Mouse (Mus musculus): ENCODE measurements around the gene Traf1.

The Traf1 gene

GRCm38 (mm10) chr2:34966243-34966934 lies 4.8 kb upstream of the Traf1 start:
- no peak for DNase-seq (ENCODE audit: extremely low spot score, low spot score)

GRCm38 (mm10) chr2:34965806-34966205 lies 4.2 kb upstream of the Traf1 start:
- DNase-seq (ENCODE audit: extremely low spot score, low spot score): no peak

GRCm38 (mm10) chr2:34965293-34965692 lies 3.7 kb upstream of the Traf1 start:
- peak; percentile 28 for DNase-seq (ENCODE audit: extremely low spot score, low spot score)

DNA sequence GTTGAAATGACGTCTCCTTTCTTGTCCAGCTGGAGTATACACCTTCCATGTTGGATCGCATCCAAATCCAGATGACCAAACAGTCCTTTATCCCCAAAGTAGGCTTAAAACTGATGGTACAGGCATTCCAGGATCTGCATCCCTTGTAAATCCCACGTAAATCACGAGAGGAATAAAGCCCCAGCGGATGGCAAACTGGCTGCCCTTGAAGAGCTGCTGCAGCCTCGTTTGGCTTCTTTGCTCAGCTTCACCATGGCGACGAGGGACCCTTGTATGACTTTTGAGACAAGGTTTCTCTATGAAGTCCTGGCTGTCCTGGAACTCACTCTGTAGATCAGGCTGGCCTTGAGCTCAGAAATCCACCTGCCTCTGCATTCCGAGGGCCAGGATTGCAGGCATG lies 3.1 kb upstream of the Traf1 start:
- DNase-seq (ENCODE audit: extremely low spot score, low spot score): no peak

- DNase-seq (ENCODE audit: extremely low spot score, low spot score): no peak
Observed at GRCm38 (mm10) chr2:34964230-34964629, 2.7 kb upstream of the Traf1 start.

DNA sequence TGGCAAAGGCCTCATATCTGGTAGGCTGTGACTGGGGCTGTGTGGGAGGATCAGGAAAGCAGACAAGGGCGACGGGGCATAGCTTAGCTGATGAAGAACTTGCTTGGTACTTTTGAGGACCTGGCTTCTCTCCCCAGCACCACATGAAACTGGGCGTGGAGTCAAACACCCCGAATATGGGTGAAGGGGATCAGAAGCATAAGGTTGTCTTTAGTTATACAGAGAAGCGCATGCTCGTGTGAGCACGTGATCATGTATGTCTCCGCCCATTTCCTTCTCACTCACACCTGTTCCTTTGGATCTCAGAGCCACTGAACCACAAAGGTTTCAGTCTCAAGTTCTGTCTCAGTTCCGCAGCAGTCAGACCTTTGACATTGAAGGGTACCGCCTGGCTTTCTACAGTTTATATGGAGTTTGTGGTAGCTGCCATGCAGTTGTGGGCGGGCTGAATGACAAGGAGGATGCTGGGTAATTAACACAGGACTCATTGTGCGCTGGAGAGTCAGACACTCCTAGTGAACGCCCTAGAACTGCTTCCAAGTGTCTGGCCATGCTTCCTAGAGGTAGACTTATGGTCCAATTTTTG lies 1.9 kb upstream of the Traf1 start:
- DNase-seq (ENCODE audit: extremely low spot score, low spot score): no peak

- no peak for DNase-seq (ENCODE audit: extremely low spot score, low spot score)
Observed at GRCm38 (mm10) chr2:34962893-34963292, 1.3 kb upstream of the Traf1 start.

- DNase-seq (ENCODE audit: extremely low spot score, low spot score): no peak
Observed at GRCm38 (mm10) chr2:34962211-34962610, 639 bp upstream of the Traf1 start.

GRCm38 (mm10) chr2:34960966-34961365 lies 606 bp downstream of the Traf1 start:
- no peak for DNase-seq (ENCODE audit: extremely low spot score, low spot score)

DNA sequence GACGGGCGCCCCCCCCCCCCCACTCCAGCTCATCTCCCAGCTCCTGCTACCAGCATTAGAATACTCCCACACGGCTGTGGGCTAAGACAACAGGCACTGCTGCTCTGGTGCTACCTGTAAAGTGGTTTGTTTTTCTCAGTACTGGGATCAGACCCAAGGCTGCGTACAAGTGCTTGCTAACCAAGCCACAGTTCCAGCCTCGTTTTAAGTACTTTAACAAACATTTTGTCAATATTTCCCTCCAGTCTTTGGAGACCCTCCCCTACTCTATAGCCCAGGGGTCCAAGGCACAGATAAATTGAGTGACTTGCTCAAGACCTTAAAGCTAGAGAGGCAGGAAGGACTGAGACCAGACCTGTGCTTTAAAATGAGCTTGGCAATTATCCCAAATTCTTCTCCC lies 1.1 kb downstream of the Traf1 start:
- no peak for DNase-seq (ENCODE audit: extremely low spot score, low spot score)

DNA sequence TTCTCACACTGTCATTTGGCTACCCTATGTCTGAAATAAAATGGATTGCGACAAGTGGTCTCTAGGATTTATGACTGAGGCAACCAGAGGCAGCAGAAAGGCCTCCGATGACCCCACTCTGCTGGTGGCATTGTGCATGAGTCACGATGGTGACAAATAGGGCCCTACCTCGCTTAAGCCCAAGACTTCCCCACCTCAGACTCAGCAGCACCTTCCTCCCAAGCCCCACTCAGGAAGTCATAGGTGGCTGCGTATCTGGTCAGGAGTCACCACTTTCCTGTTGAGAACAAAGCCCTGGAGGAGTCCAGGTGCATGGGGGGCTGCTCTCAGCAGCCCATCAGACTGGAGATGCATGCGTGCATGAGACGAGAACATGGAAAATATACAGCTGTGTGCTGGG lies 3.0 kb downstream of the Traf1 start:
- DNase-seq (ENCODE audit: extremely low spot score, low spot score): no peak

GRCm38 (mm10) chr2:34958036-34958435 lies 3.5 kb downstream of the Traf1 start:
- DNase-seq (ENCODE audit: extremely low spot score, low spot score): no peak

DNA sequence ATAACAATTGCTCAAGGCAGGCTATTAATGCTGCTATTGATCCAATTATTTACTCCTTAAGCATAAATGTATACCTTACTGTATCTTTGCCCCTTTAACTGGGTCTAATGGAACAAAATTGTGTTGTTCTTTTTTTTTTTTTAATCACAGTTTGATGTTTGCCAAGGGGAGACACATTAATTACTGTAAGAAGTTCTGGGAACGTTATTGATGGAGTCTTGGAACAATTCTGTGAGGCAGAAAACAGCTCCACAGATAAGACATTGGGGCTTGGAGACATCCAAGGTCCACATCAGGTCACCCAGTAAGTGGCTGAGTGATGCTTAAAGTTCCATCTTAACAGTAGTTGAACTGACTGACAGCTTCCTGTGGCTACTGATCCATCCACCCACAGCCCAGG lies 4.2 kb downstream of the Traf1 start:
- DNase-seq (ENCODE audit: extremely low spot score, low spot score): no peak

- DNase-seq (ENCODE audit: extremely low spot score, low spot score): no peak
Observed at GRCm38 (mm10) chr2:34956941-34957340, 4.6 kb downstream of the Traf1 start.

DNA sequence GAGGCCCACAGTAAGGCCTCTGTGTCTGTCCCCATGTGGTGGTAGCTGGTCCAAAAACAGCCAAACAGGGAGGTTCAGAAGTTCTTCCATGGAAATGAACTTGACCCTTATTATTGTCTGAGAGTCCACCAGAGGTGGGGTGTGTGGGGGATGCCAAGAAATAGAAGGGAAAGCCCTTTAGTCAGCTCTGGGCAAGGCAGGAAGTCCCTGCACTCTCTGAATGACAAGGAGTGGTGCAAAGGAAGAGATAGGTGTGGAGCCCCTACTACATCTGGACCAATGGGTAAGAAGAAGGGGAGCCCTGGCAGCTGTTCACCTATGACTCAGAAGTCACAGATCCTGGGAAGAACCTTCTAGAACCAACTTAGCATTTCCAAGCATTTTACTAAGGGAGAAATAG lies 7.2 kb downstream of the Traf1 start:
- no peak for DNase-seq (ENCODE audit: extremely low spot score, low spot score)

GRCm38 (mm10) chr2:34953547-34954116 lies 7.9 kb downstream of the Traf1 start:
- DNase-seq (ENCODE audit: extremely low spot score, low spot score): no peak

GRCm38 (mm10) chr2:34953018-34953417 lies 8.6 kb downstream of the Traf1 start:
- DNase-seq (ENCODE audit: extremely low spot score, low spot score): no peak

DNA sequence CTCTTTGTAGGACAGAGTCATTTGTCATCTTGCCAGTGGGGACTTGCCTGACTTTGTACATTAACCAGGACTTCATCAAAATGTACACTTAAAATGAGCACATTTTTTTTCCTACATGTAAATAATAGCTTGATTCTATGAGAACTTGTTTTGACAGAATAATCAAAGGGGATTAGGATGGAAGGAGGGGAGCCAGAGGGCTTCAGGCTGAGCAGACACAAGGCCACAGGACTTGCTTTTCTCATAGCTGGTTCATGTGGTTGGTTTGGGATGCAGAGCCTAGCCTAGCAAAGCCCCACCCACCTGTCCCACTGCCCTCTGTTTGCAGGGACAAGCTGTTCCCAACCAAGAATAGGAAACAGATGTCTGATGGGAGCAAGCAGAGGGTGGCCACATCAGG lies 10.1 kb downstream of the Traf1 start:
- no peak for DNase-seq (ENCODE audit: extremely low spot score, low spot score)

DNA sequence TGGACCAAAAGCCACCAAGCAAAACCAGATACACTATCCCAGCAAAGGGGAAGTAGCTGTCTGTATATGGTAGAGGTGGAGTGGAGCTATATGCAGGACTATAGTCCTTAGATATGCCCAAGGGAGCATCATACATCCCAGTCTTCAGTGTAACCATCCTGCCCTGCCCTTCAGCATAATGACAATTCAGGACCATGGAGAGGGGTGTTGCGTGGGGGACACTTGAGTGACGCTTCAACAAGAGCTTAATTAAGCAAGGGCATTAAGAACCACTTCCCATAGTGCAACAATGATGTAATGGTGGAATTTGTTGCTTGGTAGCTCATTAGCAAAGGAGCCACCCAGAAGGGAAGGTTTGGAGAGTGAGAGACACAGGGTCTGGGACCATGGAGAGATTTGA lies 12.9 kb downstream of the Traf1 start:
- DNase-seq (ENCODE audit: extremely low spot score, low spot score): no peak

GRCm38 (mm10) chr2:34946046-34946445 lies 15.5 kb downstream of the Traf1 start:
- DNase-seq (ENCODE audit: extremely low spot score, low spot score): no peak

DNA sequence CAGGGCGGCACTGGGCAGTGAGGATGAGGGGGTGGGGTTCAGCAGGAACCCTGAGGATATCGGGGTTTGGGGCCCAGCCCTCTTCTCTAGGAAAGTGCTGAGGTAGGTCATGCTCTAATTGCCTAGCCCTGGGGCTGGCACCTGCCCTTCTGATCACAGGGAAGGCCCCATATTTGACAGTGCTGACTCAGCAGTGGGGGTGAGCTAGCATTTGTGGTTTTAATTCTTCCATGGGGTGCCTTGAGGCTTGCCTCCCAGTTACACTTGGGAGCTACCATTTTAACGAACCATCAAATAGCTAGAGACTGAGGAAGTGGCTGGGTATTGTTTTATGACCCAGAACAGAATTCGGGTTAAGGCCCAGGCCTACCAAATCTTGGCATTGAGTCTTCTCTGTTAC lies 16.0 kb downstream of the Traf1 start:
- DNase-seq (ENCODE audit: extremely low spot score, low spot score): no peak

- no peak for DNase-seq (ENCODE audit: extremely low spot score, low spot score)
Observed at GRCm38 (mm10) chr2:34944761-34945160, 16.8 kb downstream of the Traf1 start.

- no peak for DNase-seq (ENCODE audit: extremely low spot score, low spot score)
Observed at GRCm38 (mm10) chr2:34943556-34944120, 17.9 kb downstream of the Traf1 start.

Data from neural tube, embryonic 10.5 days (tissue).